8 mouse cellular contexts compared by ENCODE assay signal in the genomic region with DNA sequence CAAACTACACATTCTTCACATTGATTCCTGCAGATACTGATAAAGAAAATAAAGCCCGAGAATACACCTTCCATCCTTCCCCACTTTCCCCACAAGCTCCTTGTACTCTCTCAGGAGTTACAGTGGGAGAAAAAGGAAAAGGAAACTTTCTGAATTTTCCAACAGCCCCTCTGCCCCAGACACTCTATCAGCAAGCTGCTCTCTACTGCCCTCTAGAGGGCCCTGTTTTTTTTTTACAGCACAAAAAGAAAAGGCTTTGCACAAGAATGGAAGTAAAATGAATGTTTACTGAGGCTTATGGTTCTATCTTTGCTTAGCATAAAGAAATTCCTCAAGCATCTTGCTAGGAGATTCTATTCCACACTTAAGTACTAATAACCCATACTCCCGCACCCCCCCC.
DNase-seq lines count a peak whose midpoint lies in the region; ATAC-seq and TF ChIP-seq lines count a peak whose summit lies in the region.

No protein-coding gene starts in this region.

- no peak overlapping the region for H3K27ac ChIP-seq in kidney, embryonic 15.5 days
- no peak overlapping the region for H3K27ac ChIP-seq in thymus, adult 2 months (ENCODE audit: control insufficient read depth, insufficient read depth, low read length)

- 69% methylated on average over 2 of the region's 2 CpGs for WGBS in kidney, embryonic 15.5 days
- WGBS in thymus, adult 2 months, result 67% methylated on average over 2 of the region's 2 CpGs

- H3K4me1 ChIP-seq in kidney, embryonic 15.5 days, result peaks cover 15% of the 10 kb centered on the region
- no peaks in the 10 kb centered on the region for H3K4me1 ChIP-seq in thymus, adult 2 months (replicated peaks; ENCODE audit: control insufficient read depth, insufficient read depth, low read length)

- no peaks in the 10 kb centered on the region; the same call in 1 of the 2 replicates for H3K9me3 ChIP-seq in kidney, embryonic 15.5 days (replicated peaks)

- H3K36me3 ChIP-seq in kidney, embryonic 15.5 days, result no peaks in the 10 kb centered on the region
- no peaks in the 10 kb centered on the region for H3K36me3 ChIP-seq in thymus, adult 2 months (ENCODE audit: control insufficient read depth, insufficient read depth, low read length)

- H3K9ac ChIP-seq in kidney, embryonic 15.5 days, result no peak overlapping the region

- no peak for ATAC-seq in kidney, embryonic 15.5 days (replicated peaks; ENCODE audit: low FRiP score)

- H3K27me3 ChIP-seq in kidney, embryonic 15.5 days, result no peaks in the 10 kb centered on the region
- H3K27me3 ChIP-seq in thymus, adult 2 months (ENCODE audit: control insufficient read depth, insufficient read depth, low read length), result no peaks in the 10 kb centered on the region

- H3K4me2 ChIP-seq in kidney, embryonic 15.5 days, result no peak overlapping the region

- no peak for TF ChIP-seq POLR2A in thymus, adult 2 months (IDR thresholded peaks at IDR 0.05; ENCODE audit: control insufficient read depth, extremely low read depth, insufficient read depth, low read length, poor library complexity)

- no peak overlapping the region for H3K4me3 ChIP-seq in kidney, embryonic 15.5 days (replicated peaks)
- no peak overlapping the region for H3K4me3 ChIP-seq in thymus, adult 2 months (ENCODE audit: control insufficient read depth, insufficient read depth, low read length)

- TF ChIP-seq CTCF in thymus, adult 2 months (IDR thresholded peaks at IDR 0.05; ENCODE audit: borderline replicate concordance, control insufficient read depth, extremely low read depth, insufficient read depth, low read length, poor library complexity), result no peak

- peak; percentile 67 for DNase-seq in adrenal gland, postnatal 14 days
- DNase-seq in adrenal gland, postnatal 25 days, result no peak
- peak; percentile 63 for DNase-seq in kidney, postnatal 10 days
- DNase-seq in thymus, postnatal 0 days (ENCODE audit: low spot score), result peak; percentile 8
- DNase-seq in thymus, adult 2 months, result no peak
- DNase-seq in mesoderm, embryonic 11.5 days (ENCODE audit: low read depth, low spot score), result peak; percentile 64
- no peak for DNase-seq in ovary, postnatal 36 days (ENCODE audit: low spot score)

Comparison
In these comparisons a context has a peak if more than half of its experiments do, and no peak if none do; other contexts are left out.
1. DNase-seq: peak in adrenal gland, postnatal 14 days (single experiment), kidney, postnatal 10 days (single experiment), thymus, postnatal 0 days (single experiment) and mesoderm, embryonic 11.5 days (single experiment); none in adrenal gland, postnatal 25 days (single experiment), thymus, adult 2 months (single experiment) and ovary, postnatal 36 days (single experiment).